Mouse (Mus musculus) frontal cortex, adult (tissue): ENCODE data around the gene Mllt1.

Experiments used
- ATAC-seq: cut with Nextera tagmentation; 2 replicates; pipeline ENCODE4 v1.9.2; 2017; ENCODE audit warnings: mild to moderate bottlenecking, moderate library complexity, mixed read lengths; ENCODE audit not compliant: low TSS enrichment

Gene Mllt1

GRCm38 (mm10) chr17:56883612-56884011 is 51.6 kb downstream of the Mllt1 start:
- ATAC-seq = peak; percentile 81

- no peak for ATAC-seq
These were observed 57.8 kb downstream of the Mllt1 start for GRCm38 (mm10) chr17:56877426-56877825.

- ATAC-seq = no peak
These were observed 58.2 kb downstream of the Mllt1 start for GRCm38 (mm10) chr17:56876981-56877380.

- no peak for ATAC-seq
These were observed 58.8 kb downstream of the Mllt1 start for GRCm38 (mm10) chr17:56876465-56876864.

GRCm38 (mm10) chr17:56874936-56875651 is 60.1 kb downstream of the Mllt1 start, which contains the start of gene 1700061G19Rik:
Gene 1700061G19Rik, plus strand, starts transcription at chr17:56875477.
- ATAC-seq = no peak

- no peak for ATAC-seq
These were observed 61.0 kb downstream of the Mllt1 start, which contains the start of gene Acsbg2 for GRCm38 (mm10) chr17:56874237-56874636. Gene Acsbg2, minus strand, starts transcription at chr17:56874447.

- ATAC-seq = no peak
These were observed 62.7 kb downstream of the Mllt1 start for GRCm38 (mm10) chr17:56872512-56872911.

GRCm38 (mm10) chr17:56871767-56872166 is 63.4 kb downstream of the Mllt1 start:
- ATAC-seq = no peak

- no peak for ATAC-seq
These were observed 64.8 kb downstream of the Mllt1 start for GRCm38 (mm10) chr17:56870287-56870953.

GRCm38 (mm10) chr17:56869481-56869977 is 65.7 kb downstream of the Mllt1 start:
- no peak for ATAC-seq

GRCm38 (mm10) chr17:56866071-56866470 is 69.1 kb downstream of the Mllt1 start:
- no peak for ATAC-seq

GRCm38 (mm10) chr17:56861197-56861596 is 74.0 kb downstream of the Mllt1 start:
- ATAC-seq = no peak

- no peak for ATAC-seq
These were observed 76.3 kb downstream of the Mllt1 start for GRCm38 (mm10) chr17:56858922-56859321.

GRCm38 (mm10) chr17:56858216-56858615 is 77.0 kb downstream of the Mllt1 start:
- peak; percentile 50; the same call in 1 of the 2 replicates for ATAC-seq

GRCm38 (mm10) chr17:56855421-56855820 is 79.8 kb downstream of the Mllt1 start:
- ATAC-seq = no peak

GRCm38 (mm10) chr17:56851167-56851566 is 84.0 kb downstream of the Mllt1 start:
- ATAC-seq = no peak

GRCm38 (mm10) chr17:56849710-56850109 is 85.5 kb downstream of the Mllt1 start:
- no peak for ATAC-seq

- no peak for ATAC-seq
These were observed 86.4 kb downstream of the Mllt1 start for GRCm38 (mm10) chr17:56848785-56849184.

- ATAC-seq = no peak
These were observed 91.5 kb downstream of the Mllt1 start for GRCm38 (mm10) chr17:56843678-56844077.
